Mouse (Mus musculus) neural tube, embryonic 12.5 days (tissue): ENCODE results near the gene Alg9. TPM values are rescaled to one million over a fixed set of nuclear protein-coding genes. Genes with fewer than 3 reads are reported as not detected.

ENCODE experiments used
- ATAC-seq: fragments of 200-750 bp; cut with Nextera tagmentation; 2 replicates; pipeline ENCODE4 v1.8.0; 2017; ENCODE audit warnings: low read depth, mild to moderate bottlenecking, moderate TSS enrichment, moderate library complexity; ENCODE audit not compliant: low FRiP score
- H3K27ac ChIP-seq: fragments of 300-500 bp; sonication (generic); 2 replicates; pipeline ENCODE4 v1.5.1; 2016
- H3K27me3 ChIP-seq: fragments of 300-500 bp; sonication (generic); replicated peaks from 2 replicates; pipeline ENCODE4 v1.6.1; 2016; ENCODE audit warnings: mild to moderate bottlenecking
- H3K36me3 ChIP-seq: fragments of 300-500 bp; sonication (generic); 2 replicates; pipeline ENCODE4 v1.6.1; 2016; ENCODE audit warnings: mild to moderate bottlenecking
- H3K4me1 ChIP-seq: fragments of 300-500 bp; sonication (generic); 2 replicates; pipeline ENCODE4 v1.6.1; 2016
- H3K4me2 ChIP-seq: fragments of 300-500 bp; sonication (generic); replicated peaks from 2 replicates; pipeline ENCODE4 v1.6.1; 2016; ENCODE audit warnings: mild to moderate bottlenecking
- H3K4me3 ChIP-seq: fragments of 300-500 bp; sonication (generic); 2 replicates; pipeline ENCODE4 v1.5.1; 2016
- H3K9ac ChIP-seq: fragments of 300-500 bp; sonication (generic); 2 replicates; pipeline ENCODE4 v1.6.1; 2016; ENCODE audit warnings: mild to moderate bottlenecking
- H3K9me3 ChIP-seq: fragments of 300-500 bp; sonication (generic); 2 replicates; pipeline ENCODE4 v1.6.1; 2016; ENCODE audit warnings: mild to moderate bottlenecking
- WGBS: fragments of 180-500 bp; shearing (Covaris S2); methylation state at CpG from one replicate; pipeline ENCODE4 v1.1.7; 2016; 5-methylcytosine and 5-hydroxymethylcytosine counted together
- polyA plus RNA-seq: library from polyadenylated mRNA; unstranded; fragments of >200 nt; fragmentation: Nextera tagmentation; extraction: Ambion mirVana; gene quantifications from 2 replicates; pipeline ENCODE4 v1.2.1, GENCODE M21; 2016

Alg9 gene
- polyA plus RNA-seq, 1 experiment from 2014 or later: 48.3 TPM

DNA sequence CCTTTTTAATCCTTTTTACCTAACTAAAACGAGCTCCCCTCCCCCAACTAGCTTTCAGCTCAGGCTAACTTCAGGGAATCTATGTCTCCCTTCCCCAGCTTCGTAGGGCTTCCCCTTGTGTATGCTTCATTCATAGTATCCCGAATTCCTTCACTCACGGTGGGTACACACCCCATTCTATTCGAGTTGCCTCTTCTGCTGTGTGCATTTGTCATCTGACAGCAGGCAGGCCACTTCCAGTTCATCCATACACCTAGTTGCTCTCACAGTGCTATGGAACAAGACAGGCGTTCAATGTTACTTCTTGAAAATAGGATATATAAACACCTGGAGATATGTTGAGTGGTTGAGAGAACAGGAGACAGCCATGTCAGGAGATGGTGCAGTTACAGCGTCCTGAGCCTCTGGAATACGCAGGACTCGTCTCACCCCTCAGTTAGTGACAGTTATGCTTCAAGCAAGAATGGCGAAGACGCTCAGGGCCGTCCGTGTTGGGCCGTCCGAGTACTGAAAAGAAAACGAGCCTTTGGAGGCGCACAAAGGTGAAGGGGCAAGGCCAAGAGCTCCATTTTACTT lies 7.2 kb upstream of the Alg9 start:
- WGBS: 6% methylated on average over 17 of the region's 17 CpGs
- Histone ChIP-seq H3K36me3 (0 out of 2 replicates have a peak, but pooled peaks cover 4% of the 10 kb centered on the region), H3K27me3 (no peaks in the 10 kb centered on the region), H3K4me1 (peaks cover 3% of the 10 kb centered on the region; the same call in 1 of the 2 replicates), H3K9me3 (no peaks in the 10 kb centered on the region), H3K27ac (no peak overlapping the region), H3K4me2 (peak overlapping the region; percentile 75), H3K4me3 (peak overlapping the region; percentile 48), H3K9ac (peak overlapping the region; percentile 59)
- no peak; the same call in none of the 2 replicates for ATAC-seq

DNA sequence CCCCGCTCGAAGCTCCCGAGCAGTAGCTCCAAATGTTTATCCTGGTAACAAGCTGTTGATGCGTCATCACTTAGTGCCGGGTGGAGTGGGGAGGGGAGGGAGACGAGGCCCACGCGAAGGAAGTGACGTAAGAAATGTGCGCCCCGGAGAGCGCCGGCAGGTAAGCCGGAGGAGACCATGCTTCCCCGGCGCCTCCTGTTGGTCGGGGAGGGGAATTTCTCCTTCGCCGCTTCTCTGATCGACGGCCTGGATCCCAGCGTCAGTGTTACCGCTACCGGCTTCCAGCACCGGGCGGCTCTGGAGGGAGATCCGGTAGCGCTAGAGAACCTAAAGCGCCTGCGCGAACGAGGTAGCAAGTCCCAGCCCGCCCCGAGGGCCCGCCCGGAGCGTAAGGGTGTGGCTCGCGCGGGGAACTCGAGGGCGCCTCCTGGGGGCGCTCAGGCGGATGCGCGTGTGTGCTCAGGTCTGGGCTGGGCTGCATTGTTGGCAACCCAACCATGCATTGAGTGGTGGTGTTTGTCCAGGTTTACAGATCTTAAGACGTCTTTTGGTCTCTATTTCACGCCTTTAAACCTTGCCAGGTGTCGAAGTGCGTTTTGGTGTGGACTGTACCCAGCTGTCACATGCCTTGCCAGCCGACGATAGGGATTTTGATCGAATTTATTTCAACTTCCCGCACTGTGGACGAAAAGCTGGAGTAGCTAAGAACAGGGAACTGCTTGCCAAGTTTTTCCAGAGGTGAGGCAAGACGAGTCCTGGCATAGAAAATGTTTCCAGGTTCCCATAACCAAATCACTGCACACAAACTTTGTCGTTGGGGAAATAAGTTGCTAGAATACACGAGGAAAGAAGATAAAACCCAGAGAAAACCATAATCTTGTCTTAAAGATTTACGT lies 6.5 kb upstream of the Alg9 start, which contains the start of gene Fdxacb1:
Fdxacb1 (plus strand) TSS at position 130 of the 896 bp plus-strand sequence.
- peak within 1 kb of the TSS; percentile 75 for H3K4me2 ChIP-seq
- H3K9ac ChIP-seq: peak within 1 kb of the TSS; percentile 59
- no peaks in the 10 kb centered on the region for H3K9me3 ChIP-seq
- H3K27me3 ChIP-seq: no peaks in the 10 kb centered on the region
- peaks cover 3% of the 10 kb centered on the region; the same call in 1 of the 2 replicates for H3K4me1 ChIP-seq
- peak within 1 kb of the TSS; percentile 50; the same call in 1 of the 2 replicates for H3K27ac ChIP-seq
- WGBS: 4% methylated on average over 59 of the region's 59 CpGs
- 0 out of 2 replicates have a peak, but pooled peaks cover 4% of the 10 kb centered on the region for H3K36me3 ChIP-seq
- H3K4me3 ChIP-seq: peak within 1 kb of the TSS; percentile 48
- peak; percentile 97 for ATAC-seq

DNA sequence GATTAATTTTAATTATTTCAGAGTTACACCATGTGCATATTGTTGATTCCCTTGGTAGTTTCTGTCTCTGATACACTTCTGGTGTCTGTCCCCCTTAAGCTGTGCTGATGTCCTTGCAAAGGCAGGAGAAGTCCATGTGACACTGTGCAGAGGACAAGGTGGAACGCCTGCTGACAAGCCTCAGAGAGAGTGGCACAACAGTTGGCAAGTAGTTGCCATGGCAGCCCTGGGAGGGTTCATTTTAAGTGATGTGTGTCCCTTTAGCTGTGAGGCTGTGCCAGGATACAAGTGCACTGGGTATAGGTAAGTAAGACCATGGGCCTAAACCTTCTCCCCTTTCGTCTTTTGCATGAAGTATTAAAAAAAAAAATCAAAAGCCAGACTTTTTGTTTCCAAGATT lies 4.8 kb upstream of the Alg9 start:
- Histone ChIP-seq H3K4me1 (peaks cover 6% of the 10 kb centered on the region; the same call in 1 of the 2 replicates), H3K9ac (no peak overlapping the region), H3K27ac (no peak overlapping the region), H3K36me3 (0 out of 2 replicates have a peak, but pooled peaks cover 4% of the 10 kb centered on the region), H3K9me3 (no peaks in the 10 kb centered on the region), H3K4me3 (no peak overlapping the region), H3K4me2 (no peak overlapping the region), H3K27me3 (no peaks in the 10 kb centered on the region)
- 79% methylated on average over 2 of the region's 2 CpGs for WGBS
- ATAC-seq: no peak

GRCm38 (mm10) chr9:50774026-50774462 lies 775 bp upstream of the Alg9 start:
- H3K9ac ChIP-seq: 0 out of 2 replicates have a peak overlapping the region, but pooled peaks have one; percentile 88
- H3K4me3 ChIP-seq: no peak overlapping the region
- whole genome bisulfite sequencing: 77% methylated on average over 4 of the region's 4 CpGs
- no peak overlapping the region for H3K27ac ChIP-seq
- H3K4me1 ChIP-seq: peaks cover 14% of the 10 kb centered on the region
- H3K9me3 ChIP-seq: no peaks in the 10 kb centered on the region
- H3K27me3 ChIP-seq: no peaks in the 10 kb centered on the region
- H3K4me2 ChIP-seq: peak overlapping the region; percentile 86
- ATAC-seq: no peak
- peaks cover 7% of the 10 kb centered on the region; the same call in 1 of the 2 replicates for H3K36me3 ChIP-seq

GRCm38 (mm10) chr9:50775662-50776126 lies 875 bp downstream of the Alg9 start:
- under 1% methylated on average over 30 of the region's 30 CpGs for WGBS
- H3K27ac ChIP-seq: peak overlapping the region; percentile 77; the same call in 1 of the 2 replicates
- ATAC-seq: peak; percentile 60
- peak overlapping the region; percentile 91 for H3K4me3 ChIP-seq
- H3K4me1 ChIP-seq: peaks cover 14% of the 10 kb centered on the region
- H3K27me3 ChIP-seq: no peaks in the 10 kb centered on the region
- H3K4me2 ChIP-seq: peak overlapping the region; percentile 86
- no peaks in the 10 kb centered on the region for H3K9me3 ChIP-seq
- peaks cover 20% of the 10 kb centered on the region for H3K36me3 ChIP-seq
- peak overlapping the region; percentile 88 for H3K9ac ChIP-seq

- H3K27ac ChIP-seq: no peak overlapping the region
- H3K4me2 ChIP-seq: peak overlapping the region; percentile 86
- H3K36me3 ChIP-seq: peaks cover 23% of the 10 kb centered on the region
- 66% methylated on average over 11 of the region's 11 CpGs for WGBS
- H3K4me3 ChIP-seq: peak overlapping the region; percentile 91
- H3K9me3 ChIP-seq: no peaks in the 10 kb centered on the region
- H3K4me1 ChIP-seq: peaks cover 14% of the 10 kb centered on the region
- ATAC-seq: no peak
- no peaks in the 10 kb centered on the region for H3K27me3 ChIP-seq
- peak overlapping the region; percentile 88 for H3K9ac ChIP-seq
These were observed 1.4 kb downstream of the Alg9 start for GRCm38 (mm10) chr9:50776162-50776760.

- Histone ChIP-seq H3K4me2 (no peak overlapping the region), H3K4me3 (no peak overlapping the region), H3K9me3 (no peaks in the 10 kb centered on the region), H3K9ac (no peak overlapping the region), H3K4me1 (no peaks in the 10 kb centered on the region), H3K27me3 (no peaks in the 10 kb centered on the region), H3K36me3 (peaks cover 69% of the 10 kb centered on the region), H3K27ac (no peak overlapping the region)
- ATAC-seq: no peak
- 76% methylated on average over 2 of the region's 2 CpGs for WGBS
These were observed 7.3 kb downstream of the Alg9 start for GRCm38 (mm10) chr9:50782155-50782554.

DNA sequence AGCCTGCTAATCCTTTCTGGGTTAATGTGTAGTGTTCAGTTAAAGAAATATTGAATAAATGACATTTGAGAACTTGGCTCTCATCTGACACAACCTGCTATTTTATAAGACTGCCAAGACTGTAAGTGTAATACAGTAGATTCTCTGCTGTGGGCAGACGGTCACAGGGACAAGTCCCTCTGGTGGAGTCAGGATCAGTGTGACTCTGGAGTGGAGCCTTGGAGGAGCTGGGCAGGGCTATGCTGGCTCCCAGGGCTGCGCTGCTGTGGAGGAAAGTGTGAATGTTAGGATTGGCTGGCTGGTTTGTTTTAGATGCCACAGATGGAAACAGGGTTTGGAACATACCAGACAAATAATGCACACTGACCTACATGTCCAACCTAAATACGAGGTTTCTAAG lies 20.4 kb downstream of the Alg9 start:
- Histone ChIP-seq H3K9me3 (no peaks in the 10 kb centered on the region), H3K4me3 (no peak overlapping the region), H3K9ac (no peak overlapping the region), H3K36me3 (peaks cover 48% of the 10 kb centered on the region), H3K27ac (no peak overlapping the region), H3K4me1 (no peaks in the 10 kb centered on the region), H3K27me3 (no peaks in the 10 kb centered on the region), H3K4me2 (no peak overlapping the region)
- 98% methylated on average over 3 of the region's 3 CpGs for WGBS
- no peak for ATAC-seq

DNA sequence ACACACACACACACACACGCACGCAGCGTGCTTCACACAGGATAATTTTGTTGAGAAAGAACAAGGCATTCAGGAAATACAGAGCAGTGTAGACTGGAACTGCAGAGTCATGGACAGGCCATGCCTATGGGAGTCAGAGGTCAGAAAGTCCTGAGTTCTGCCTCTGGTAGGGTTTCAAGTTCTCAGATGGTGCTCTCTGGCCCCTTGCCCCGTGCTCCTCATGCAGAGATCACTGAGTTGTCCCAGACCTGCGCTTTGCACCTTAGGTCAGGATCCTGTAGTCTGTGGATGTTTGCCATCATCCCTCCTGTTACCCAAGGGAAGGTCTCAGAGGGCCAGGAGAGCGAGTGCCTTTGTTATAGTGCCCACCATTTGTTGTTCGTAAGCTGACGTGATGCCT lies 22.0 kb downstream of the Alg9 start:
- Histone ChIP-seq H3K27me3 (no peaks in the 10 kb centered on the region), H3K9me3 (no peaks in the 10 kb centered on the region), H3K36me3 (peaks cover 41% of the 10 kb centered on the region), H3K4me1 (no peaks in the 10 kb centered on the region), H3K4me2 (no peak overlapping the region), H3K4me3 (no peak overlapping the region), H3K9ac (no peak overlapping the region), H3K27ac (no peak overlapping the region)
- ATAC-seq: no peak
- WGBS: 91% methylated on average over 8 of the region's 8 CpGs

- Histone ChIP-seq H3K4me2 (no peak overlapping the region), H3K9me3 (no peaks in the 10 kb centered on the region), H3K4me3 (no peak overlapping the region), H3K27ac (no peak overlapping the region), H3K9ac (no peak overlapping the region), H3K27me3 (no peaks in the 10 kb centered on the region), H3K4me1 (no peaks in the 10 kb centered on the region), H3K36me3 (peaks cover 38% of the 10 kb centered on the region)
- ATAC-seq: no peak
- 97% methylated on average over 7 of the region's 7 CpGs for WGBS
These were observed 22.8 kb downstream of the Alg9 start for GRCm38 (mm10) chr9:50797641-50798040.

- 87% methylated on average over 5 of the region's 5 CpGs for WGBS
- peaks cover 44% of the 10 kb centered on the region for H3K36me3 ChIP-seq
- no peak overlapping the region for H3K4me3 ChIP-seq
- H3K27me3 ChIP-seq: no peaks in the 10 kb centered on the region
- no peak overlapping the region for H3K4me2 ChIP-seq
- H3K9me3 ChIP-seq: no peaks in the 10 kb centered on the region
- H3K4me1 ChIP-seq: no peaks in the 10 kb centered on the region
- no peak overlapping the region for H3K9ac ChIP-seq
- no peak for ATAC-seq
- no peak overlapping the region for H3K27ac ChIP-seq
These were observed 23.5 kb downstream of the Alg9 start for GRCm38 (mm10) chr9:50798368-50798767.

GRCm38 (mm10) chr9:50800985-50801384 lies 26.2 kb downstream of the Alg9 start:
- Histone ChIP-seq H3K27me3 (no peaks in the 10 kb centered on the region), H3K9ac (no peak overlapping the region), H3K4me2 (no peak overlapping the region), H3K4me3 (no peak overlapping the region), H3K9me3 (no peaks in the 10 kb centered on the region), H3K4me1 (no peaks in the 10 kb centered on the region), H3K36me3 (peaks cover 57% of the 10 kb centered on the region), H3K27ac (no peak overlapping the region)
- WGBS: 71% methylated on average over 2 of the region's 2 CpGs
- ATAC-seq: no peak
